Mouse (Mus musculus) retina, adult 2 months (tissue): ENCODE results near the gene Dnah2.
A peak's percentile ranks its signal among the peaks of the same experiment; 100 is the strongest.
"Not testable (repeated sequence)": the region's sequence is repeated elsewhere in the genome, so short reads cannot be mapped to it uniquely, and the experiment has no call there.

Experiments used
- DNase-seq: peaks from one replicate; pipeline ENCODE4 v3.0.0-alpha.2; 2012; ENCODE audit warnings: low read depth, low spot score

Gene Dnah2

GRCm38 (mm10) chr11:69563373-69563772 is 14.5 kb upstream of the Dnah2 start:
- no peak for DNase-seq

- no peak for DNase-seq
Observed at GRCm38 (mm10) chr11:69560896-69561854, 12.3 kb upstream of the Dnah2 start.

GRCm38 (mm10) chr11:69559851-69560765 is 11.2 kb upstream of the Dnah2 start, which contains the start of gene Efnb3:
TSS of gene Efnb3 (minus strand) at chr11:69560205.
- DNase-seq, result no peak

GRCm38 (mm10) chr11:69559183-69559582 is 10.3 kb upstream of the Dnah2 start:
- DNase-seq, result no peak

- no peak for DNase-seq
Observed at GRCm38 (mm10) chr11:69558756-69559155, 9.8 kb upstream of the Dnah2 start.

GRCm38 (mm10) chr11:69557381-69557958 is 8.6 kb upstream of the Dnah2 start:
- DNase-seq, result no peak

- DNase-seq, result no peak
Observed at GRCm38 (mm10) chr11:69554539-69555140, 5.7 kb upstream of the Dnah2 start.

- no peak for DNase-seq
Observed at GRCm38 (mm10) chr11:69553341-69553721, 4.4 kb upstream of the Dnah2 start.

GRCm38 (mm10) chr11:69552622-69553340 is 3.9 kb upstream of the Dnah2 start:
- no peak for DNase-seq

GRCm38 (mm10) chr11:69551310-69551709 is 2.4 kb upstream of the Dnah2 start:
- DNase-seq, result no peak

GRCm38 (mm10) chr11:69547071-69547470 is 1.8 kb downstream of the Dnah2 start:
- no peak for DNase-seq

- peak; percentile 50 for DNase-seq
Observed at GRCm38 (mm10) chr11:69546423-69547053, 2.4 kb downstream of the Dnah2 start.

- DNase-seq, result no peak
Observed at GRCm38 (mm10) chr11:69545957-69546356, 3.0 kb downstream of the Dnah2 start.

- no peak for DNase-seq
Observed at GRCm38 (mm10) chr11:69543598-69543997, 5.3 kb downstream of the Dnah2 start.

- not testable (repeated sequence) for DNase-seq
Observed at GRCm38 (mm10) chr11:69541741-69542140, 7.2 kb downstream of the Dnah2 start.

GRCm38 (mm10) chr11:69540700-69541099 is 8.2 kb downstream of the Dnah2 start:
- no peak for DNase-seq

GRCm38 (mm10) chr11:69534990-69535389 is 13.9 kb downstream of the Dnah2 start:
- DNase-seq, result no peak

GRCm38 (mm10) chr11:69532480-69533150 is 16.3 kb downstream of the Dnah2 start:
- no peak for DNase-seq

GRCm38 (mm10) chr11:69530755-69531154 is 18.2 kb downstream of the Dnah2 start:
- DNase-seq, result not testable (repeated sequence)

- DNase-seq, result not testable (repeated sequence)
Observed at GRCm38 (mm10) chr11:69530281-69530680, 18.6 kb downstream of the Dnah2 start.
